Mouse (Mus musculus) R1 (cell line): ENCODE results near the gene BC004004.
"Not testable (repeated sequence)": the region's sequence is repeated elsewhere in the genome, so short reads cannot be mapped to it uniquely, and the experiment has no call there.

Experiments used
- DNase-seq: peaks from one replicate; pipeline ENCODE4 v3.0.0-alpha.2; 2018; ENCODE audit warnings: low read depth, low spot score

The BC004004 gene

DNA sequence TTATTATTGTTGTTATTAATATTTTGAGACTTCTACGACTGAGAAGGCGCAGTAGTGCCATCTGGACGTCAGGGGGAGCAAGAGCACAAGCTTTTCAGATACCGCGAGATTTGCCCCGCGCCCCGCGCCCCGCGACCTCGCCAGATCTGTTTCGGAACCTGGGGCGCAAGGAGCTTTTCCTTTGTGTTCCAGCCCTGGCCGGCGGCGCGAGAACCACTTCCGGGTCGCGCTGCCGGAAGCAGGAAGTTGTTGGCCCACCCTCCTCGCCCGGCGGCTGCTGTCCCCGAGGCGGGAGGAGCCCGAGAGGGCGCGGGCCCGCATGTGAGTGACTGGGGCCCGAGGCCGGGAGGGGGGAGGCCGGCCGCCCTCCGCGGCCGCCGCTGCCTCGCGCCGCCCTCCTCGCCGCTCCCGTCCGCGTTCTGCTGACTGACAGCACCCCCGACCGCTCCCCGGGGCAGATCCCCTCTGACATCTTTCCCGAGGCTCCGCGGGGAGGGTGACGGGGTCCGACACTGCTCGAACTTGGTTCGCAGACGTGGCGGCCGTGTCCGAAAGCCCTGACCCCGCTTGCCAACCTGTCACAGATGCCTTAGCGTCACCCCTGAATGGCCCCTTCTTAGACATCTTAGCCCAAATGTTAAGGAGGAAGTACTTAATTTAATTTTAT, at the start of gene BC004004:
Gene BC004004, plus strand, starts transcription at position 107 of the 667 bp plus-strand sequence.
- DNase-seq, result peak; percentile 97

DNA sequence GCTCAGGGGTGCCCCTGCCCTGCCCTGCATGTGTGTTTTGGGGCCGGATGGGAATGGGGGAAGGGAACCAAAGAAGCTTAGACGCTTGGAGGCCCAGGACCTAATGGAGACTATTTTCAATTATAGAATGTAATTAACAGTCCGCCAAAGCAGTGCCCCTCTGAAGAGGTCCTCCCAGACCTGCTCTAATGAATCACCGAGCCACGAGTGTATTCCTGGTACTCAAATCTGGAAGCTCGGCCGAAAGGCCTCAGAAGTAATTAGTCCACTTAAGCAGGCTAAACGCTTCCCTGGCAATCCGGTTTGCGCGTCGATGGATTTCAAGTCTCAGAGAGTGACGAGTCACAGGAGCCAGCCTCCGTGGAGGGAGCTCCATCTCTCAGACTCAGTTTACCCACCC, 48.0 kb upstream of the BC004004 start:
- no peak for DNase-seq

DNA sequence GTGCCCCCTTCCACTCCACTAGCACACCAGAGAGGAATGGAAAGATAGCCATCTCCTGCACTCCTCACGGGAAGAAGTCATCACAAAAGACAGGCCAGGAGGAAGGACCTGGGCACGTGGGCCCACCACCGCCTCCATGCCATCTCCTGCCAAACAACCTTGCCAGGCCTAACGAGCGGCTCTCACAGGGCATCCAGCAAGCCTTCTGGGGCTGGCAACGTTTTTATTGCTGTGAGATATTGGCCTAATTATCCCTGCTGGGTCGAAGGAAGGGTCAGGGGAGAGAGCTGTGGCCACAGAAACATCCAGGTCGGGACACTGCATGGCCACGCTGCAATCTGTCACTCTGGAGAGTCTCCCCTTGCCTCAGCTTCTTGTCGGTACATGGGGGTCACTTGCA, 37.5 kb upstream of the BC004004 start:
- DNase-seq, result no peak

DNA sequence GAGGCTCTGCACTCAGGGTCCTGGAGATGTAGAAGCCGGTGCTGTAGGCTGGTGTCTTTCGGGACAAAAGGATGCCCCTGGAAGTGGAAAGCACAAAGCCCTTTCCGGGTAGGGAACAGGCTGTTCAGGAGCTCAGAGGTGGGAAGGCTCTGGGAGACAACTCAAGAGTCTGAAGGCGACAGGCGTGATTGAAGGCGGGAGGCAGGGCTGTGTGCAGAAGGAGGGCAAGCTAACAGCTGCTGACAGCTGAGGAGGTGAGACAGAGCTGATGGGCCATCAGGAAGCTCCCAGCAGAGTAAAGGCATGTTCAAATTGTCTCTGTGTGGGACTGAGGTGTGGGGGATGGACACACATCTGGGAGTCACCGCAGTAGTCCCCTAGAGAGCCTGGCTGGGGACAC, 32.5 kb upstream of the BC004004 start:
- no peak for DNase-seq

DNA sequence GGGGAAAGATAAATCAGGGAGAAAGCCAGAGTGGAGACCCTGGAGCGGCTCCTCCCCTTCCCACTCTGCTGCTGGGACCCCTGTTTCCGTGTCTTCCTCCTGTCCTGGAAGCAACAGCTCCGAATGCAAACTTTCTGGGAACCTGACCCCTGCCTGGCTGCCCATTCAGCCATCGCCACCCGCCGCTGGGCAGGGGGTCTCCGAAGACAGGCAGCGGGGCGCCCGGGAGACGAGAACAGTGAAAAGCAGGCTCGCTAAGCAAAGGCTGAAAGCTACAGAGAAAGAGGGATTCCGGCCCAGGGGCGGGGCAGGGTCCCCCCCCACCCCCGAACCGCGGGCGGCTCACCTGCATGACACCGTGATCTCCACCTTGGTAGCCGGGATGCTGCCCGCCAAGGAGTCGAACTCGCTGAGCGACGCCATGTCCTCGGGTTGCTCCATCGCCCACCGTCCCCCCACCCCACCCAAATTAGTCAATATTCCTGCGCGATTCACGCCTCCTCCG, 31.3 kb upstream of the BC004004 start:
- DNase-seq, result no peak

DNA sequence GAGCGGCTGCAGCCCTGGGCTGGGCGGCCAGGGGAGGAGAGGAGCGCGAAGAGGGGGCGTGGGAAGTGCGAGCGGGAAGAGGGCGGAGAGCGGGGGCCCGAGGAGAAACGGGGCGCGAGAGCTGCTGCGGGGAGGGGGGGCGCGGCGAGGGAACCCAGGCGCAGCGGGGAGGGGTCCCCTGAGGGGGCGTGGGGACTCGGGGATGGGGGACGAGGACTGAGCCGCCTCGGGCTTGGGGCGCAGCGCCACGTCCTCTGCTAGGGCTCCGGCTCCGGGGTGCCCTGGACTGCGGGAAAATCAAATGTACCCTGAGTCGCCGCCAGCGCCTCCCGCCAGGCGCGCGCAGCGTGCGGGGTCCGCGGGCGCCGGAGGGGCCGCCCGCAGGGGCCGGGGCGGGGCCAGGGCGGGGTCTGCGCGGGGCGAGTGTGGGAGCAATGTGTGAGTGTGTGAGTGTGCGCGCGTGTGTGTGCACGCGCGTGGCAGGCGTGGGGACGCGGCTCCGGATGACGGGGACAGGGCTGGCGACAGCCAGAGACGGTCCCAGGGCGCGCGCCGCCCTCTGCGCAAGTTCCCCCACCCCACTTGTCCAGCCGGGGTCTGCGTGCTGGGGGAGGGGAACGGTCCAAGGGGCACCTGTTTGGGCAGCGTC, 30.7 kb upstream of the BC004004 start, which contains the start of gene Cpne5:
Gene Cpne5, minus strand, starts transcription at position 396 of the 649 bp plus-strand sequence.
- DNase-seq, result no peak

DNA sequence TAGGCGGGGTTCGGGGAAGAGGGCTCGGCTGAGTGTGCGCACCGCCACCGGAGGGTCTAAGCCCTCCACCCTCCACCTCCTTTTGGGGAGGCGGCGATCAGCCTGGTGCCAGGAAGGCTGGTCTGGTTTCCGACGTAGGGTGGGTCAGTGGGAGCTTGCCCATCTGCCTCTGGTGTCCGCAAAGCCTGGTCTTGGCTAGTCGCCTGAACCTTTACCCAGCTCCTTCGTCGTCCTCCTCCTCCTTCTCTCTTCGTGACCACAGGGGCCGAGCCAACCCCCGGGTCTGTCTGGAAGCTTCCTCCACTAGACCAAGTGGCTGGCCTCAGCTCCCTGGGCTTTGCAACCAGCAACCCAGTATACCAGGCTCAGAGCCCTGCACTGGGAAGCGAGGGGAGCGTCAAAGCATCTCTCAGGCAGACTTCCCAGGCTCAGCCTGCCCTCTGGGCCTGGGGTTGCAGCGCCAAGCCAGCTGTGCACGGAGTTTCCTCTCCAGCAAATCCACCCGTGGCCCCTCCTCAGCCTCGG, 30.1 kb upstream of the BC004004 start:
- DNase-seq, result no peak

DNA sequence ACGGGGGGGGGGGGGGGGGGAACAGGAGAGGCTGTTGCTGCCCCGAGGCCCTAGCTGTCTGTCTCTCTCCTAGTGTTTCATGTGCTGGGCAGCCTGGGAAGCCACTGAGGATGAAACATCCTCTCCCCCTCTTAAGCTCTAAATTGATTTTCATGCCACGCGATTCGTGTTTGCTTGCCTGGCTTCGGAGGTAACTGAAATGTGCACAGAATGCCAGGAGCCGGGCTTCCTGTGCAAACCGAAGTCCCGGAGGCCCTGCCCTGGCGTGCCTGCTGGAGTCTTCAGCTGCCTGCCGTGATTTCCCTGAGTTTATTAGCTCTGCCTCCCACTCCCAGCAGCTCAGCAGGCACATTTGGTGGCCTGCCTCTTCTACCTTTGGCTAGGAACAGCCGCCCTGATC, 23.7 kb upstream of the BC004004 start:
- DNase-seq, result no peak

DNA sequence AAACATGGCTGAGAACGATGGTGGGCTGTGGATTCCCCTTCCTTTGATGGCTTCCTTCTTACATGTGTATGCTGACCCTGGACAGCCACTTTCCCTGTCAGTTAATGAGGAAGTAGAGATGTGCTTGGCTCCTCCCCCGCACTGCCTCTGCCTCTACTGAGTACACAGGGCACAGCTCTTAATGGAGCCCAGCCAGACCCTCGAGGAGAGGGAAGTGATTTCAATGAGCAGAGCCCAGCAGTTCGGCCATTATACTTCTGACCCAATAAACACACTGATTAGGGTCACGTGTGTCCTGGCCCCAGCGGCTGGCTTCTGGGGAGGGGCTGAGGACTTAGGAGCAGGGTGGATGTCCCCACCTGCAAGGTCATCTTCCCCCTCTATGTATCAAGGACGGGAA, 22.9 kb upstream of the BC004004 start:
- DNase-seq, result peak; percentile 42

DNA sequence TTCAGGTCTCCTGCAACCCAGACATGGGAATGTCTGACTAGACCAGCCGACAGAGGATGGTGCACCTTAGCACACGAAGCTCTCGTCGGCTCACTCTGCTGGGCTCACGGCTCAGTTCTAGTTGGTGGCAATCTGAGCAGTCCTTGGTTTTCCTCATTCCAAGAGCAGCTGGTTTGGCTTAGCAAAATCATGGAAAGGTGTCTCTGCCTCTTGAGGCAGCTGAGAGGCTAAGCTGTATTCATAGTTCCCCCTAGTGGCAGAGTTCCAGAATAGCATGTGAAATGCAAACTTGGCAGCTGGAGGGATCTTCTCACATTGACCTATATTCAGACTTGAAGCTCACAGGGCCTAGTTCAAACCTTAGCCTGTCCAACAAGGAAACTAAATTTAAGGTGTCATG, 22.0 kb upstream of the BC004004 start:
- DNase-seq, result peak; percentile 89

DNA sequence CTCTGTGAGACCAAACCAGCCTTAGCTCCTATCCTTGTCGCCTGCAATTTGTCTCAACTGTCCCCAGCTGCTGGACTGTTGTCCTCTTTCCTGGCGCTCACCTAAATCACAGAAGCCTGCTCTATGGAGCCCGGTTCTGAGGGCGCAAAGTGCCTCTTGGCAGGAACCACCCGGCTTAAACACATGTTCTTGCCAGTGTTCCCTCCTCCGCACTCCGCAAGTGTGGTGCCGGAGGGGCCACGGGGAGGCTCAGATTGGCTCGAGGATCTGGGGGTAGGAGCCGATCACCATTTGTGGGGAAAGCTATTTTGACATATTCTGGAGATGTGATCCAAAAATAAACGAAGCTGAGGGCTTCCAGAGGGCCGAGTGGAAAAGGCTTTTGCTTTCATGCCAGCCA, 20.7 kb upstream of the BC004004 start:
- no peak for DNase-seq

DNA sequence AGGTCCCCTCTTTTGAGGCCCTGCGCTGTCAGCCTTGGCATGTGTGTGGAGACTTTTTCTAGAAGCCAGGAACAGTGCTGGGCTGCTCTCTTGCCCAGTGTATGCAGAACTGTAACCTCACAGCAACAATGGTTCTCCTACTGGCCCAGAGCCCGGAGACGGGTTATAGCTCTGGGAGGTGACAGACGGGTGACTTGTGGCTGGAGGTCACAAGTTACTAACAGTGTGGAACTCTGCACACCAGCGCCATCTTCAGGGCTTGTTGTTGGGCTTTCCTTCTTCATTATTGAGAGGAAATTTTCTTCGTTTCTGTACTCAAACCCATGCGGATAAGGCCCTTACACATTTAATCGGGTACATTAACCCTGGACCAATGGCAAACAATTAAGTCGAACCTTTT, 19.1 kb upstream of the BC004004 start:
- no peak for DNase-seq

DNA sequence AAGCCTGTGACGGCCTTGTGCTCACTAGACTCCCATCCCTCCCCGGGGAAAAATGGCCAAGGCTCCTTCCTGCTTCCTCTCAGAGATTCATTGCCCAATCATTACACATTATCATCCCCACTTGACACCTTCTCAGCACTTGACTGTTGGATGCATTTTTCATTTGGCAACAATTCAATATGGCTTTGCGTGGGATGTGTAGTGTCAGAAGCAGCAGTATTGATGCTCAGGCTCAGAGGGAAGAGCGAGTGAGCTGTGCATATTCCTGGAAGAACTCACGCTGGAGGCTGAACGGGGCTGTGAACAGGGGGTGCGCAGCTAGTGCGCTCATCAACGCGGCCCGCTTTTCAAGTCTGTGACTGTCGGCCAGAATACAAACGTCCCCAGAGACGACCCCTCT, 17.6 kb upstream of the BC004004 start:
- DNase-seq, result not testable (repeated sequence)

DNA sequence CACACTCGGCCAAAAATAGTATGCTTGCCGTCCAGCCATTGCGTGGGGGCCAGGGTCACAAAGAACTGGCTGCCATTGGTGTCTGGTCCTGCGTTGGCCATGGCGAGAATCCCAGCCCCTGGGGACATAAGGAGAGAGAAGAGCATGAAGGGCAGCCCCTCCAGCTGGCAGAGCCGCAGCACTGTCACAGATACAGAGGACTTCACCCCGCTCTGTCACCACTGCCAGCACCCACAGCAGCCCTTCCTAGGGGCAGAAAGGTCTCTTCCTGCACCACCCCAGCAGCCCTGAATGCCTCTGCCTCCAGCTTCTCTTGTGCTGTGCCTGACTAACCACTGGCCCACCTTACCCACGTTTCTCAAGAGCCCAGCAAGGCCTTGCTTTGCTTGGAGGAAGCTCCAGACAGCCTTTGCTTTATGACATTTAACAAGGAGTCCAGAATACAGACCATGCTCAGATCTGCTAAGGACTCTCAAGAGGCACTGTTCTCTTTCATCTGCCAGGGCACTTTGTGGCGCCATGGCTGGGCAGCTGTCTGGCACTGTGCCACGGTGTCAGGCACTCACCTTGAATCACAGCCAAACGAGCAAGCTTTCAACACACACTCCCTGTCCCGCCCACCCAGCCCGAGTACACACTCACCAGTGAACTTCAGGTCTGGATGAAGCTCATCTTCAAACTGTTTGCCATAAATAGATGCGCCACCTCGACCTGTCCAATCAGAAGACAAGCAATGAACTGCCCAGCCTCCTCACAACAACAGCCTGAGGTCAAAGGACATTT, 16.8 kb upstream of the BC004004 start:
- DNase-seq, result no peak

DNA sequence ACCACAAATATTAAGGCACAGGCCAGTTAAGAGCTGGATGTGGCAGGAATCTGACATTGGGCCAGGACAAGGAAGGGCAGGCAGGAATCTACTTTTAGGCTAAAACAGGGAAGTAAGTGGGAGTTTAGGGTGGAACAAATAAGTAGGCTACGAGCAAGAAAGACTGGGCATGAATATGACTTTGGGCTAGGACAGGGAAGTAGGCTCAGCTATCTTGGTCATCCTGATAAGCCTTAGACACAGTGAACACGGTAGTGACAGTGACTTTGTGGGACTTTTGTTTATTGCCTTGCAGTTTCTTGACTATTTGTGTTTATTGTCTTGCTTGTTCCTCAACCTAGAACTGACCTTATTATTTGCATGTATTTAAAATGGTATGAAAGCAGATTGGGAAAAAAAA, 15.4 kb upstream of the BC004004 start:
- no peak for DNase-seq

DNA sequence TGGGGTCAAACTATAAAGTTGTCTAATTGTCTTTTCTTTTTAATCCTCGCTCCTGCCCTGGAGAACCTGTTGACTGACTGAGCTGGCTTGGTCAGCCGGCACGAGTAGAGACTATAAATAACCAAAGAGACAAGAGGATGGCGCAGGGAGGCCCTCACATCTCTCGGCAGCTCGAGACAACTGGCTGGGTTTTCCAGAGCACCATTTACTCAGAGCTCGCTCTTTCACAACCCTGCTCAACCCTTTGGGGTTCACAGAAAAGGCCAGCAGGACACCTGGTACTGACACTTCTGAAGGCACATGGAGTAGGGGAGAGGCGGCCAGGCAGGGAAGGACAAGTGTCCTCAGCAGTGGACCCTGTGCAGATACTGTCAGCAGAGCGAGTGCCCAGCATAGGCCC, 14.9 kb upstream of the BC004004 start:
- no peak for DNase-seq

DNA sequence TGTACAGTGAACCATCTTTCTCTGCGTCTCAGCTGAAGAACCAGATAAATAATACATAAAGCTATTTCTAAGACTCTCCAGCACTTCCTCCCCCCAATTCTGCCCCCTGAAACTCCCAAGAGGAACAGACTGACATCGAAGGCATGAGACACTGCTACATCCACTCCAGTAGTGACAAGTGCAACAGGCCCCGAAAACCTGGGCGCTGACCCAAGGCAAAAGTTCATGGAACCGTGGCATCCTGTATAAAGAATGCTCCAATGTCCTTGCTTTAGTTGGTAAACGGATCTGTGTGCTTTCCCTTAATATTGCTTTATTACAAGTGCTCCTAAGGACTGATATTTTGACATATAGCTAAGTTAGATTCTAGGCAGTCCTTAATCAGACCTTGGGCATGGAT, 13.8 kb upstream of the BC004004 start:
- DNase-seq, result not testable (repeated sequence)

DNA sequence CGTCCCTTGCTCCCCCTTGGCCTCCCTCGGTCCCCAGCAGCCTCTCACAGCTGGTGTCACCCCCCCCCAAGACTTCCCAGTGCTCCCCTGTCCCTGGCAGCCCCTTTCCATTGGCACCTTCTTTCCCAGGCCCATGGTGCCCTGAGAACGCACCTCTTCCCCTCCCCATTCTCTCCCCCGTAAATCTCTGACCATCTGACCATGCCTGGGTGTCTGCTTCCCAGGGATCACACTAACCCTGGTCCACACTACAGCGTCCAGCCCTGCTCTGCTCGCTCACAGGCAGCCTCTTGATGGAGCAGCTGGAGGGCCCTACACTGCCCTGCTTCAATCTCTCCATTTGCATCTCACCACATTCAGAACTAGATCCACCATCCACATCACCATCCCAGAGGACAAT, 12.1 kb upstream of the BC004004 start:
- DNase-seq, result no peak

DNA sequence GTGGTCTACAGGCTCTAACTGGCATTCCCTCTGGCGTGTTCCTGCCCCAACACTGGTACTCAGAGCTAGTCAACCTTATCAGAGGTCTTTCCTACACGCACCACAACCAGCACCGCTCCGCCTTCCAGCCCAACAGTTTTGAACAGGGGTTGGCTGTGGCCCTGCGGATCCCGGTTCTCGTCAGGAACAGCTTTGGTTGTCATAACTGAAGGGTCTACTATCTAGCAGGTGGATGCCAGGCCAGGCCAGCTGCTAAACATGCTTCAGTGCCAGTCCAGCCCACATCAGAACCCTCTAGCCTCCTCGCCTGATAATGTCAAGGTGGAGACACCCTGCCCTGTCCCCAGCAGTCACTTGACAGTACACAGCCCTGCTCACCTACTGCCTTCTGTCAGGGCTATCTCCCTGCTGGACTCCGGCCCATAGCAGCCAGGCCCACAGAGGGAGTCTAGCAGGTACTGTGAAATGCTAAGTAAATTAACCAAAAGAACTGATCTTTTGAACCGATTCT, 11.5 kb upstream of the BC004004 start:
- no peak for DNase-seq

DNA sequence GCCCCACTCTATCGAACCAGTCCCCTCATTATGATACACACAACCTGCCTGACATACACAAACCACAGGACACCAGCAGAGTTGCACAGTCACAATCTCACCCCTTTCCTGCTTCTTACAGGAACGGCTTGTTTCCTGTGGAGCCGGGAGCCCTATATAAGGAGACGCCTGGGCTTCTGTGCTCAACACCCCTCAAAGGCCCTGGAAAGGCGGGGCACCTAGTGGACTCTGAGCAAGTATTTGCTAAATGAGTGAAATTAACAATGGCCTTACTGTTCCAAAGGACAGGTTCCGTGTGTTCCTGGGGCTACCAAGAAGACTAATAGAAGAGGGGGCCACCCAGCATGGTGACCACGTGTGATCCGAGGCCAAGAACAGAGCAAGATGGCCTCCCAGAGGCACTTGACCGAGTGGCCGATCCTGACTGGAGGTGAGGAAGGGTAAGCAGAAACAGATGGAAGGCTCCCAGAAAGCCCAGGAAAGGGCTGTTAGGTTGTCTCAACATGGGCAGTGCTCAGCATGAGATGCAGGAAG, 10.5 kb upstream of the BC004004 start:
- DNase-seq, result no peak

DNA sequence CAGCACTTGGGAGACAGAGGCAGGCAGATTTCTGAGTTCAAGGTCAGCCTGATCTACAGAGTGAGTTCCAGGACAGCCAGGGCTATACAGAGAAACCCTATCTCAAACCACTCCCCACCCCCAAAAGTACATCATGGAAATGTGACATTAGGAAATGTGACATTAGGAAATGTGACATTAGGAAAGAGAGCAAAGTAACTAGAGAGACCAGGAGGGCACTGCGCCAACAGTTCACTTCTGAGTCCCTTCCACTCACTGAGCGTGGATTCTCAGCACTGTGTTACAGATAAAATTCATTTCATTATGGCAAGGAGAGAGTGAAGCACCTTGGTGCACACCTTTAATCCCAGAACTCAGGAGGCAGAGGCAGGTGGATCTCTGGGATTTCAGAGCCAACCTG, 9.7 kb upstream of the BC004004 start:
- DNase-seq, result no peak

DNA sequence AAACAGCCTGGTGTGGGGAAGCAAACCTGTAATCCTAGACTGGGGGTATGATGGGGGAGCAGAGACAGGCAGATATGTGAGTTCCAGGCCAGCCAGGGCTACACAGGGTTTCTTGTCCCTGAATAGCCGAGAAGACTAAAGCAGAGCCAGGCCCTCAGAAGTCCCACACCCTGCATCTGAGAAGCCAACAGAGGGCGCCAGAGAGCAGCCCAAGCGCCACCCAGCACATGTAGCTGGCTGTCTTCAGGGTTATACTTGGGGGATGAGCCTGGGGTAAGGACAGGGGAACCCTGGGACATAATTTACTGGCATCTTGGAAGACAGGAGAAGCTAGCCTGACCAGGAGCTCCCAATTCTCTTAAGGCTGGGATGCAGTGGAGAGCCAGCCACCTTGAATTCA, 9.1 kb upstream of the BC004004 start:
- DNase-seq, result peak; percentile 84
